Mouse (Mus musculus) stomach, embryonic 14.5 days (tissue): ENCODE results near the gene Gm5134. TPM values are rescaled to one million over a fixed set of nuclear protein-coding genes. Genes with fewer than 3 reads are reported as not detected.

Experiments
- ATAC-seq: fragments of 200-750 bp; cut with Nextera tagmentation; 2 replicates; pipeline ENCODE4 v1.8.0; 2017; ENCODE audit warnings: low read depth, moderate TSS enrichment; ENCODE audit not compliant: insufficient number of reproducible peaks, insufficient read depth, low FRiP score
- H3K27ac ChIP-seq: fragments of 300-500 bp; sonication (generic); 2 replicates; pipeline ENCODE4 v1.5.1; 2014; ENCODE audit warnings: mild to moderate bottlenecking, low read length, moderate library complexity, mixed read lengths
- H3K27me3 ChIP-seq: fragments of 300-500 bp; sonication (generic); 2 replicates; pipeline ENCODE4 v1.6.1; 2014; ENCODE audit warnings: low read length, control low read depth, mixed read lengths; ENCODE audit not compliant: control insufficient read depth, insufficient read depth
- H3K36me3 ChIP-seq: fragments of 300-500 bp; sonication (generic); 2 replicates; pipeline ENCODE4 v1.6.1; 2014; ENCODE audit warnings: mild to moderate bottlenecking, control low read depth, low read length, moderate library complexity, mixed read lengths; ENCODE audit not compliant: control insufficient read depth, insufficient read depth
- H3K4me1 ChIP-seq: fragments of 300-500 bp; sonication (generic); 2 replicates; pipeline ENCODE4 v1.6.1; 2014; ENCODE audit warnings: low read length, control low read depth, mixed read lengths; ENCODE audit not compliant: control insufficient read depth, insufficient read depth
- H3K4me2 ChIP-seq: fragments of 300-500 bp; sonication (generic); replicated peaks from 2 replicates; pipeline ENCODE4 v1.6.1; 2014; ENCODE audit warnings: low read depth, low read length, control low read depth
- H3K4me3 ChIP-seq: fragments of 300-500 bp; sonication (generic); 2 replicates; pipeline ENCODE4 v1.5.1; 2014; ENCODE audit warnings: low read depth, low read length, control low read depth
- H3K9ac ChIP-seq: fragments of 300-500 bp; sonication (generic); replicated peaks from 2 replicates; pipeline ENCODE4 v1.6.1; 2014; ENCODE audit warnings: low read depth, mild to moderate bottlenecking, control low read depth, low read length, moderate library complexity, mixed read lengths
- H3K9me3 ChIP-seq: fragments of 300-500 bp; sonication (generic); 2 replicates; pipeline ENCODE4 v1.6.1; 2016; ENCODE audit warnings: low read depth, low read length, control low read depth; ENCODE audit not compliant: control insufficient read depth
- WGBS: fragments of 180-500 bp; shearing (Covaris S2); extraction: QIAGEN DNeasy Blood & Tissue Kit; methylation state at CpG from one replicate; pipeline ENCODE4 v1.1.7; 2014; 5-methylcytosine and 5-hydroxymethylcytosine counted together
- polyA plus RNA-seq: library from polyadenylated mRNA; unstranded; fragments of >200 nt; fragmentation: Nextera tagmentation; extraction: Ambion mirVana; gene quantifications from 2 replicates; pipeline ENCODE4 v1.2.1, GENCODE M21; 2014

Gene Gm5134
- polyA plus RNA-seq, 1 experiment from 2014 or later = not detected

GRCm38 (mm10) chr10:76021728-76022127, 67.4 kb downstream of the Gm5134 start:
- WGBS = 37% methylated on average over 3 of the region's 3 CpGs
- ATAC-seq = no peak

GRCm38 (mm10) chr10:76023921-76024320, 69.6 kb downstream of the Gm5134 start:
- 93% methylated on average over 6 of the region's 6 CpGs for WGBS
- Histone ChIP-seq H3K27me3 (no peaks in the 10 kb centered on the region), H3K4me1 (no peaks in the 10 kb centered on the region), H3K9me3 (no peaks in the 10 kb centered on the region), H3K4me2 (no peak overlapping the region), H3K36me3 (no peaks in the 10 kb centered on the region), H3K4me3 (no peak overlapping the region), H3K9ac (no peak overlapping the region), H3K27ac (no peak overlapping the region)
- no peak for ATAC-seq

More at GRCm38 (mm10) chr10:76021728-76022127, 67.4 kb downstream of the Gm5134 start:
- H3K9ac ChIP-seq = no peak overlapping the region
- H3K4me3 ChIP-seq = no peak overlapping the region
- no peaks in the 10 kb centered on the region for H3K9me3 ChIP-seq
- H3K4me2 ChIP-seq = no peak overlapping the region
- no peaks in the 10 kb centered on the region for H3K27me3 ChIP-seq
- H3K36me3 ChIP-seq = no peaks in the 10 kb centered on the region
- no peaks in the 10 kb centered on the region for H3K4me1 ChIP-seq
- no peak overlapping the region for H3K27ac ChIP-seq

- Histone ChIP-seq H3K9me3 (no peaks in the 10 kb centered on the region), H3K4me2 (no peak overlapping the region), H3K4me3 (no peak overlapping the region), H3K27ac (no peak overlapping the region), H3K27me3 (no peaks in the 10 kb centered on the region), H3K4me1 (no peaks in the 10 kb centered on the region), H3K9ac (no peak overlapping the region), H3K36me3 (no peaks in the 10 kb centered on the region)
- 95% methylated on average over 9 of the region's 10 CpGs for WGBS
- ATAC-seq = no peak
Observed at GRCm38 (mm10) chr10:76025470-76026190, 71.3 kb downstream of the Gm5134 start.

GRCm38 (mm10) chr10:76027127-76028015, 73.1 kb downstream of the Gm5134 start:
- Histone ChIP-seq H3K9ac (no peak overlapping the region), H3K4me1 (0 out of 2 replicates have a peak, but pooled peaks cover 3% of the 10 kb centered on the region), H3K36me3 (no peaks in the 10 kb centered on the region), H3K4me3 (no peak overlapping the region), H3K27me3 (no peaks in the 10 kb centered on the region), H3K9me3 (no peaks in the 10 kb centered on the region), H3K27ac (no peak overlapping the region), H3K4me2 (no peak overlapping the region)
- WGBS = 61% methylated on average over 12 of the region's 12 CpGs
- no peak for ATAC-seq

GRCm38 (mm10) chr10:76028016-76028366, 73.7 kb downstream of the Gm5134 start:
- no peaks in the 10 kb centered on the region for H3K9me3 ChIP-seq
- 0 out of 2 replicates have a peak, but pooled peaks cover 3% of the 10 kb centered on the region for H3K4me1 ChIP-seq
- H3K27ac ChIP-seq = no peak overlapping the region
- no peak overlapping the region for H3K4me2 ChIP-seq
- H3K4me3 ChIP-seq = no peak overlapping the region
- no peak for ATAC-seq
- H3K36me3 ChIP-seq = no peaks in the 10 kb centered on the region
- H3K27me3 ChIP-seq = no peaks in the 10 kb centered on the region
- 15% methylated on average over 4 of the region's 4 CpGs for WGBS
- no peak overlapping the region for H3K9ac ChIP-seq

- Histone ChIP-seq H3K36me3 (no peaks in the 10 kb centered on the region), H3K4me2 (no peak overlapping the region), H3K9me3 (no peaks in the 10 kb centered on the region), H3K9ac (no peak overlapping the region), H3K27me3 (no peaks in the 10 kb centered on the region), H3K4me1 (0 out of 2 replicates have a peak, but pooled peaks cover 5% of the 10 kb centered on the region), H3K27ac (no peak overlapping the region), H3K4me3 (no peak overlapping the region)
- WGBS = 65% methylated on average over 9 of the region's 9 CpGs
- ATAC-seq = no peak
Observed at GRCm38 (mm10) chr10:76028396-76028795, 74.1 kb downstream of the Gm5134 start.

- H3K4me1 ChIP-seq = 0 out of 2 replicates have a peak, but pooled peaks cover 5% of the 10 kb centered on the region
- H3K9me3 ChIP-seq = no peaks in the 10 kb centered on the region
- no peak overlapping the region for H3K4me3 ChIP-seq
- no peak overlapping the region for H3K27ac ChIP-seq
- H3K36me3 ChIP-seq = no peaks in the 10 kb centered on the region; the same call in 1 of the 2 replicates
- no peaks in the 10 kb centered on the region for H3K27me3 ChIP-seq
- no peak overlapping the region for H3K4me2 ChIP-seq
- ATAC-seq = no peak
- no peak overlapping the region for H3K9ac ChIP-seq
- 73% methylated on average over 5 of the region's 5 CpGs for WGBS
Observed at GRCm38 (mm10) chr10:76029276-76029675, 75.0 kb downstream of the Gm5134 start.

- H3K36me3 ChIP-seq = no peaks in the 10 kb centered on the region; the same call in 1 of the 2 replicates
- no peak overlapping the region for H3K4me2 ChIP-seq
- H3K27me3 ChIP-seq = no peaks in the 10 kb centered on the region
- H3K4me1 ChIP-seq = 0 out of 2 replicates have a peak, but pooled peaks cover 5% of the 10 kb centered on the region
- H3K9ac ChIP-seq = no peak overlapping the region
- ATAC-seq = no peak
- no peaks in the 10 kb centered on the region for H3K9me3 ChIP-seq
- H3K4me3 ChIP-seq = no peak overlapping the region
- H3K27ac ChIP-seq = no peak overlapping the region
- WGBS = 72% methylated on average over 5 of the region's 5 CpGs
Observed at GRCm38 (mm10) chr10:76030496-76030895, 76.2 kb downstream of the Gm5134 start.
